In genomic region chr4:106571081-106571724, GRCm38 (mm10) we compare ENCODE assay signal across 25 mouse cellular contexts. TPM values are rescaled to one million over a fixed set of nuclear protein-coding genes. Genes with fewer than 3 reads are reported as not detected.
DNase-seq lines count a peak whose midpoint lies in the region; ATAC-seq and TF ChIP-seq lines count a peak whose summit lies in the region.
"Had no signal": no experiment of that assay in that cellular context is flagged by ENCODE, and none has a peak within 500 bp of the region (broad histone marks: within the 10 kb centered on the region; RNA-seq: fewer than 3 reads in every experiment).

No protein-coding gene starts in this region.

- H3K27ac ChIP-seq in heart, postnatal 0 days (ENCODE audit: low read depth) = no peak overlapping the region
- no peak overlapping the region for H3K27ac ChIP-seq in cortical plate, adult 2 months (ENCODE audit: insufficient read depth, low read length)
- no peak overlapping the region for H3K27ac ChIP-seq in hindbrain, embryonic 12.5 days
- H3K27ac ChIP-seq: embryonic facial prominence, embryonic 15.5 days; heart, embryonic 13.5 days; limb, embryonic 15.5 days; lung, embryonic 15.5 days; midbrain, embryonic 13.5 days; neural tube, embryonic 13.5 days had no signal

- H3K4me1 ChIP-seq in heart, postnatal 0 days (ENCODE audit: control insufficient read depth, insufficient read depth) = peaks cover 7% of the 10 kb centered on the region
- 0 out of 2 replicates have a peak, but pooled peaks cover 2% of the 10 kb centered on the region for H3K4me1 ChIP-seq in cortical plate, adult 2 months (ENCODE audit: control insufficient read depth, insufficient read depth, low read length)
- H3K4me1 ChIP-seq in hindbrain, embryonic 12.5 days = no peaks in the 10 kb centered on the region
- H3K4me1 ChIP-seq: embryonic facial prominence, embryonic 15.5 days; limb, embryonic 15.5 days; lung, embryonic 15.5 days; midbrain, embryonic 13.5 days; neural tube, embryonic 13.5 days had no signal

- H3K27me3 ChIP-seq in heart, postnatal 0 days (ENCODE audit: control insufficient read depth, insufficient read depth, low read length) = no peaks in the 10 kb centered on the region
- H3K27me3 ChIP-seq in hindbrain, embryonic 12.5 days = no peaks in the 10 kb centered on the region
- H3K27me3 ChIP-seq: embryonic facial prominence, embryonic 15.5 days; heart, embryonic 13.5 days; limb, embryonic 15.5 days; lung, embryonic 15.5 days; midbrain, embryonic 13.5 days; neural tube, embryonic 13.5 days had no signal

- no peak overlapping the region for H3K9ac ChIP-seq in heart, postnatal 0 days (replicated peaks; ENCODE audit: low read depth, low read length)
- H3K9ac ChIP-seq in hindbrain, embryonic 12.5 days = no peak overlapping the region
- H3K9ac ChIP-seq: embryonic facial prominence, embryonic 15.5 days; heart, embryonic 13.5 days; limb, embryonic 15.5 days; lung, embryonic 15.5 days; midbrain, embryonic 13.5 days; neural tube, embryonic 13.5 days had no signal

- intact Hi-C loops in heart, postnatal 25 days (cut with DNase I) = no loop called here

- TF ChIP-seq EP300 in heart, postnatal 0 days (IDR thresholded peaks at IDR 0.05; ENCODE audit: low read depth) = no peak

- H3K9me3 ChIP-seq in heart, postnatal 0 days (replicated peaks; ENCODE audit: control insufficient read depth, low read length) = no peaks in the 10 kb centered on the region
- no peaks in the 10 kb centered on the region for H3K9me3 ChIP-seq in hindbrain, embryonic 12.5 days (replicated peaks)
- H3K9me3 ChIP-seq: embryonic facial prominence, embryonic 15.5 days; heart, embryonic 13.5 days; limb, embryonic 15.5 days; lung, embryonic 15.5 days; midbrain, embryonic 13.5 days; neural tube, embryonic 13.5 days had no signal

- DNase-seq in heart, postnatal 0 days (ENCODE audit: low spot score) = no peak
- DNase-seq in heart, postnatal 25 days (ENCODE audit: low spot score) = no peak
- DNase-seq in brain, adult 2 months (ENCODE audit: low read depth, low spot score) = peak; percentile 83
- peak; percentile 20 for DNase-seq in cerebellum, adult 8-10 months
- no peak for DNase-seq in retina, postnatal 1 day
- DNase-seq: adrenal gland, postnatal 36 days; embryo, embryonic 11 days; gastrocnemius, postnatal 10 days; heart, adult 11 months; heart, postnatal 4 days; kidney, adult 2 months; kidney, postnatal 25 days; thymus, postnatal 36 days had no signal

- TF ChIP-seq CTCF in heart, postnatal 0 days (IDR thresholded peaks at IDR 0.05; ENCODE audit: low read depth) = no peak
- no peak for TF ChIP-seq CTCF in cortical plate, adult 2 months (IDR thresholded peaks at IDR 0.05; ENCODE audit: extremely low read depth, insufficient read depth, low read length)

- peaks cover 56% of the 10 kb centered on the region for H3K36me3 ChIP-seq in heart, postnatal 0 days (replicated peaks; ENCODE audit: control insufficient read depth, insufficient read depth, low read length)
- H3K36me3 ChIP-seq in hindbrain, embryonic 12.5 days = peaks cover 81% of the 10 kb centered on the region

- TF ChIP-seq POLR2A in cortical plate, adult 2 months (IDR thresholded peaks at IDR 0.05; ENCODE audit: extremely low read depth, insufficient read depth, low read length) = 0 out of 2 replicates have a peak, but pooled peaks have one; percentile 5

- WGBS in heart, postnatal 0 days = 75% methylated on average over 11 of the region's 11 CpGs
- 85% methylated on average over 11 of the region's 11 CpGs for WGBS in hindbrain, embryonic 12.5 days

- no peak overlapping the region for H3K4me2 ChIP-seq in heart, postnatal 0 days (ENCODE audit: low read depth, low read length)
- H3K4me2 ChIP-seq in hindbrain, embryonic 12.5 days (replicated peaks) = no peak overlapping the region
- H3K4me2 ChIP-seq: embryonic facial prominence, embryonic 15.5 days; heart, embryonic 13.5 days; limb, embryonic 15.5 days; lung, embryonic 15.5 days; midbrain, embryonic 13.5 days; neural tube, embryonic 13.5 days had no signal

- 0 out of 2 replicates have a peak, but pooled peaks have one; percentile 20 for ATAC-seq in heart, postnatal 0 days (ENCODE audit: insufficient read depth, low read depth)
- no peak for ATAC-seq in hindbrain, embryonic 12.5 days (ENCODE audit: low FRiP score)
- ATAC-seq: hindbrain, embryonic 16.5 days; midbrain, embryonic 13.5 days had no signal

- no peak overlapping the region for H3K4me3 ChIP-seq in heart, postnatal 0 days (ENCODE audit: low read depth, low read length)
- no peak overlapping the region for H3K4me3 ChIP-seq in cortical plate, adult 2 months (ENCODE audit: insufficient read depth, low read length)
- H3K4me3 ChIP-seq in hindbrain, embryonic 12.5 days = no peak overlapping the region
- H3K4me3 ChIP-seq: embryonic facial prominence, embryonic 15.5 days; heart, embryonic 13.5 days; limb, embryonic 15.5 days; lung, embryonic 15.5 days; midbrain, embryonic 13.5 days; neural tube, embryonic 13.5 days had no signal

RNA-seq across cellular contexts. Expression of gene Dhcr24, which starts 10.4 kb away (rescaled TPM):
- total RNA-seq in heart, postnatal 0 days (2014; rRNA removed; ENCODE audit: low replicate concordance) = 41.8 and 43.2 TPM in 2 replicates
- polyA plus RNA-seq in heart, postnatal 0 days (2015; fragmentation: Nextera tagmentation; extraction: Ambion mirVana) = 1.7 and 1.9 TPM in 2 replicates
- 1 to 10 TPM; 2.4 TPM for total RNA-seq in heart, postnatal 25 days (2021)
- polyA plus RNA-seq in cortical plate, adult 2 months (2012; rRNA removed) = 95.3 and 97.6 TPM in 2 replicates
- polyA plus RNA-seq in hindbrain, embryonic 12.5 days (2016; fragmentation: Nextera tagmentation; extraction: Ambion mirVana) = 6.9 and 7.3 TPM in 2 replicates

RNA-seq across cellular contexts. Expression of gene Lexm, which starts 45.8 kb away (rescaled TPM):
- total RNA-seq in heart, postnatal 0 days (2014; rRNA removed; ENCODE audit: low replicate concordance) = not detected in 2 replicates
- polyA plus RNA-seq in heart, postnatal 0 days (2015; fragmentation: Nextera tagmentation; extraction: Ambion mirVana) = not detected in 2 replicates
- not detected for total RNA-seq in heart, postnatal 25 days (2021)
- 0.08 and 0.11 TPM in 2 replicates for polyA plus RNA-seq in cortical plate, adult 2 months (2012; rRNA removed)
- polyA plus RNA-seq in hindbrain, embryonic 12.5 days (2016; fragmentation: Nextera tagmentation; extraction: Ambion mirVana) = 0.29 and 0.70 TPM in 2 replicates
- total RNA-seq: adrenal gland, postnatal 36 days; gastrocnemius, postnatal 10 days; heart, postnatal 4 days; layer of hippocampus, adult 8-10 months; left cerebral cortex, adult 18-20 months; left cerebral cortex, postnatal 36 days had no signal
- polyA plus RNA-seq: hindbrain, embryonic 16.5 days; kidney, adult 2 months; limb, embryonic 15.5 days; lung, embryonic 15.5 days had no signal

RNA-seq across cellular contexts. Expression of gene Ttc22, which starts 51.0 kb away (rescaled TPM):
- 0.73 TPM in 1 of 2 replicates, not detected in the other for total RNA-seq in heart, postnatal 0 days (2014; rRNA removed; ENCODE audit: low replicate concordance)
- polyA plus RNA-seq in heart, postnatal 0 days (2015; fragmentation: Nextera tagmentation; extraction: Ambion mirVana) = 0.25 and 0.38 TPM in 2 replicates
- under 1 TPM in 1 of 2 experiments, not detected in 1; 0.08 TPM for total RNA-seq in heart, postnatal 25 days (2021)
- 1.3 and 1.9 TPM in 2 replicates for polyA plus RNA-seq in cortical plate, adult 2 months (2012; rRNA removed)
- 0.68 and 0.83 TPM in 2 replicates for polyA plus RNA-seq in hindbrain, embryonic 12.5 days (2016; fragmentation: Nextera tagmentation; extraction: Ambion mirVana)
- total RNA-seq: adrenal gland, postnatal 36 days had no signal

Comparison
In these comparisons a context has a peak if more than half of its experiments do, and no peak if none do; other contexts are left out.
1. DNase-seq: peak in brain, adult 2 months (single experiment) and cerebellum, adult 8-10 months (single experiment); none in heart, postnatal 0 days (single experiment), heart, postnatal 25 days (single experiment) and retina, postnatal 1 day (single experiment).
2. RNA of gene Dhcr24, which starts 10.4 kb away (polyA plus RNA-seq): 95.3 to 97.6 TPM in cortical plate, adult 2 months; 6.9 to 7.3 TPM in hindbrain, embryonic 12.5 days and 1.7 to 1.9 TPM in heart, postnatal 0 days; every median in the first group is over 10 times any median in the second.